Mouse (Mus musculus): ENCODE measurements around the gene Hist1h3g. TPM values are rescaled to one million over a fixed set of nuclear protein-coding genes. Genes with fewer than 3 reads are reported as not detected.
"Not testable (repeated sequence)": the region's sequence is repeated elsewhere in the genome, so short reads cannot be mapped to it uniquely, and the experiment has no call there.

Hist1h3g gene
- total and polyA plus RNA-seq, 2 experiments from 2014 or later = 262 TPM; not detected in 1

DNA sequence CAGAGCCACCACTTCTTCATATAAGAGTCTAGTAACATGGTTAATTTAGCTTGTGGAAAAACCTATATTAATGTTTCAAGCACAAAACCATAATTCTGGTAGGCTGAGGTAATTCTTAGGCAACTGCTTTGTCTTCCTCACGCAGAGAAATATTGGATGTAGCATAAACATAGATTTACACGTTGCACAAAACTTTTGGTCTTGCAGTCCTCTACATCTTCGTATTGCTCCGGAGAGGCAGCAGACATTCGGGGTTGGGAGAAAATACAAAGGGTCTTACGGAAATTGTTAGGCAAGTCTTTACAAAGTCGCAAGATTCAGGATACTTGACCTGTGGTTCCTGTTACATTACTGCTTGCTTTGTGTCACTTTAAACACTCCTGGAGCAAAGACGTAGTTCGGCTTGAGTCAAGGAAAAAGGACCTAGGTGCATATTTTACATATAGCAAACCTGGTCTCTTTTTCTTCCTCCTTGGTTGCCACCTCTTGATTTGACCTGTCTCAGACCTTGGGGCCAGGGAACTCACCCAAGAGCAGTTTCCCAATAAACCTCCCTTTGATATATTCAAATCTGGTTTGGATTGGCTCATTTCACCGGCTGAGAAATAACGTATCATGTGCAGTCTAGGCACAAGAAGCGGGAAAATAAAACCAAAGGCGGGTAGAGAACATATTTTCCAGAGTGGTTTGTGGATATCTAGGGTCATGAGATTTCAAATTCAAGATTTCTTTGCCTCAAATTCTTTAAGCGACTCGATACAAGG is 672 bp upstream of the Hist1h3g start:
- under 1% methylated on average over 15 of the region's 15 CpGs for WGBS
- DNase-seq (ENCODE audit: low spot score) (no peak), ATAC-seq (ENCODE audit: low FRiP score) (no peak)
- Histone ChIP-seq H3K4me1 (ENCODE audit: insufficient read depth, low read length) (peaks cover 10% of the 10 kb centered on the region), H3K27me3 (ENCODE audit: insufficient read depth, low read length) (no peaks in the 10 kb centered on the region), H3K4me3 (ENCODE audit: low read depth, low read length) (peak overlapping the region; percentile 46), H3K9ac (replicated peaks; ENCODE audit: low read length, poor library complexity, severe bottlenecking) (no peak overlapping the region), H3K4me2 (ENCODE audit: low read depth, low read length, poor library complexity, severe bottlenecking) (peak overlapping the region; percentile 69), H3K27ac (ENCODE audit: low read depth, low read length) (no peak overlapping the region), H3K9me3 (ENCODE audit: low read length) (no peaks in the 10 kb centered on the region), H3K36me3 (ENCODE audit: insufficient read depth, low read length) (no peaks in the 10 kb centered on the region)
- TF ChIP-seq CTCF (IDR thresholded peaks at IDR 0.05) = no peak

DNA sequence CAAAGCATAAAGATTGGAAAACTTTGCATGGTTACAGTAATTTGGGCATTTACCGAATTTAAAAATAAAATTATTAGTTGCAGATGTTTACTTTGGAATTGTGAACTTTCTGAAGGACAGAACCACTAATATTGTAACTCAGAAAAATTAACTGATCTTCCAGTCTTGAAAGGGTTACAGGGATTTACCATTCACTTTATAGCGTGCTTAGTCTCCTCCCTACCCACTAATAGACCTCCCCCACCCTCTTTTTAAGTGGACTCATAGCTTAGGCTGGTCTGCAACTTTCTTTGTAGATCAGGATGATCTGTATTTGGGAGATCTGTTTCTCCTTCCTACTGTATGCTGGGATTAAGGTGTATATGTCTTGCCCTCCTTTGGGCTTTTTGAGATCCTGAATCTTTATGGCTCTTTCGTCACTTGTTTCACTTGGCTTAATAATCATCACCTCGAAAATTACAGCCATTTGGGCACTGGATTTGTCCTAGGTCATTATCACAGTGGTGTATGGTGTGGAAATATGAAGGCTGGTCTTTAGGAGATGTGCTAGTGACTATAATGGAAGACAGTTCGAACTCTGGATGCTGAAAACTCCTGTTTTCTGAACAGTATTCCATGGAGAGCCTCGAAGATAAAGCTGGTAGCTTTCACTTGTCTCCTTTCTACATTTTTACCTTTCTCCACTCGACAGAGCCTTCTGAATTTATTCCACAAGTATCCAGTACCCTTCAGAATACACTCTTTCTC is 1.0 kb downstream of the Hist1h3g start:
- no peak overlapping the region for H3K4me2 ChIP-seq (ENCODE audit: low read depth, low read length, poor library complexity, severe bottlenecking)
- H3K4me1 ChIP-seq (ENCODE audit: insufficient read depth, low read length) = peaks cover 10% of the 10 kb centered on the region
- DNase-seq (ENCODE audit: low spot score) (no peak), ATAC-seq (ENCODE audit: low FRiP score) (no peak)
- H3K4me3 ChIP-seq (ENCODE audit: low read depth, low read length) = no peak overlapping the region
- H3K9ac ChIP-seq (replicated peaks; ENCODE audit: low read length, poor library complexity, severe bottlenecking) = no peak overlapping the region
- H3K36me3 ChIP-seq (ENCODE audit: insufficient read depth, low read length) = no peaks in the 10 kb centered on the region
- WGBS = 20% methylated on average over 7 of the region's 7 CpGs
- no peaks in the 10 kb centered on the region for H3K27me3 ChIP-seq (ENCODE audit: insufficient read depth, low read length)
- no peak overlapping the region for H3K27ac ChIP-seq (ENCODE audit: low read depth, low read length)
- no peak for TF ChIP-seq CTCF (IDR thresholded peaks at IDR 0.05)
- no peaks in the 10 kb centered on the region for H3K9me3 ChIP-seq (ENCODE audit: low read length)

DNA sequence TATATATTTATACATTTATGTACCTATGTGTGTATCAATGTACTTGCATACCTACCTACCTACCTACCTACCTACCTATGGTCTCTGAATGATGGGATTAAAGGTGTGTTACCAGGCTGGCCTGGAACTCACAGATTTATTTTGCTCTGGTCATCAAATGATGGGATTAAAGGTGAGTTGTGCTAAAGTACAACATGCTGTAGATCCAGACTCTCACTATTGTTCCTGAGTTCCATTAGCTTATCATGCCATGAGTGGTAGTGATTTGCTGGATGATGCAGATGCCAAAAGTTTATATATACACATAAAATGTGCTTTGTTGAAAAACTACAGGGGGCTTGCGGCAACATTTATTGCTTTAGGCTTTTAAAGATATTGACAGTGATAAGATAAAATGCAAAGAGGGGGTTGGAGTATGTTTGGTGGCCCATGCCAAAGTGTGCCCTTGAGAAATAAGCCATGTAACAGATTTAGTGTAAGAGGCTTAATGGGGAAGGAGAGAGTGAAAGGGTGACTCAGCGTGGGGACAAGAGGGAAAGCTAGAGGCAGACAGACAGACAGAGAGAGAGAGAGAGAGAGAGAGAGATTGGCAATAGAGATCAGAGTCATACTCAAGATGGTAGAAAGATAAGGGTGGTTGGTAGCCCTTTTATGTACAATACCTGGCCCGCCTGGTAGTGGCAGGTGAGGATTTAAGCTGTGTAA is 1.9 kb downstream of the Hist1h3g start:
- H3K9ac ChIP-seq (replicated peaks; ENCODE audit: low read length, poor library complexity, severe bottlenecking) = no peak overlapping the region
- H3K36me3 ChIP-seq (ENCODE audit: insufficient read depth, low read length) = no peaks in the 10 kb centered on the region
- H3K4me3 ChIP-seq (ENCODE audit: low read depth, low read length) = no peak overlapping the region
- no peaks in the 10 kb centered on the region for H3K9me3 ChIP-seq (ENCODE audit: low read length)
- WGBS = 83% methylated on average over 3 of the region's 3 CpGs
- TF ChIP-seq CTCF (IDR thresholded peaks at IDR 0.05) = no peak
- no peak overlapping the region for H3K27ac ChIP-seq (ENCODE audit: low read depth, low read length)
- no peak for DNase-seq (ENCODE audit: low spot score)
- no peaks in the 10 kb centered on the region for H3K27me3 ChIP-seq (ENCODE audit: insufficient read depth, low read length)
- no peak overlapping the region for H3K4me2 ChIP-seq (ENCODE audit: low read depth, low read length, poor library complexity, severe bottlenecking)
- ATAC-seq (ENCODE audit: low FRiP score) = no peak
- H3K4me1 ChIP-seq (ENCODE audit: insufficient read depth, low read length) = peaks cover 9% of the 10 kb centered on the region

DNA sequence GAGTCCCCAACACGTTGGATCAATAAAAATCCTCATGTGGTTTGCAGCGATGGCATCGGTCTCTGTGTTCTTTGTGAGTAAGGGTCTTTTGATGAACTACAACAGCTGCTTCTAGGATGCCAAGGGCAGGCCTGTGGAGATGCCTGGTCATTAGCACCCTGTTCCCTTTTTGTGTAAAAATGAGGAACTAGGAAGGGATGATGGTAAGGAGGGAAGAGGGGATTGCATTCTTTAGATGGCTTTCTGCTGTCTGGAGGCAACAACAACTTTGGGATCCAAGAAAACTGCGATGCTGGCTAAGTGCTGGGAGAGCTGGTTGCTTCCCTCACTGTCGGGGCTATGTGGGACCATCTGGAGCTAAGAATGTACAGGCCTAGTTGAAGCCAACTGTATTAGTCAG is 3.0 kb downstream of the Hist1h3g start:
- 83% methylated on average over 5 of the region's 5 CpGs for WGBS
- ATAC-seq (ENCODE audit: low FRiP score) = no peak
- Histone ChIP-seq H3K9ac (replicated peaks; ENCODE audit: low read length, poor library complexity, severe bottlenecking) (no peak overlapping the region), H3K4me3 (ENCODE audit: low read depth, low read length) (no peak overlapping the region), H3K9me3 (ENCODE audit: low read length) (no peaks in the 10 kb centered on the region), H3K27ac (ENCODE audit: low read depth, low read length) (no peak overlapping the region), H3K4me1 (ENCODE audit: insufficient read depth, low read length) (peaks cover 6% of the 10 kb centered on the region), H3K4me2 (ENCODE audit: low read depth, low read length, poor library complexity, severe bottlenecking) (no peak overlapping the region), H3K27me3 (ENCODE audit: insufficient read depth, low read length) (no peaks in the 10 kb centered on the region), H3K36me3 (ENCODE audit: insufficient read depth, low read length) (no peaks in the 10 kb centered on the region)
- no peak for DNase-seq (ENCODE audit: low spot score)
- TF ChIP-seq CTCF (IDR thresholded peaks at IDR 0.05) = no peak

DNA sequence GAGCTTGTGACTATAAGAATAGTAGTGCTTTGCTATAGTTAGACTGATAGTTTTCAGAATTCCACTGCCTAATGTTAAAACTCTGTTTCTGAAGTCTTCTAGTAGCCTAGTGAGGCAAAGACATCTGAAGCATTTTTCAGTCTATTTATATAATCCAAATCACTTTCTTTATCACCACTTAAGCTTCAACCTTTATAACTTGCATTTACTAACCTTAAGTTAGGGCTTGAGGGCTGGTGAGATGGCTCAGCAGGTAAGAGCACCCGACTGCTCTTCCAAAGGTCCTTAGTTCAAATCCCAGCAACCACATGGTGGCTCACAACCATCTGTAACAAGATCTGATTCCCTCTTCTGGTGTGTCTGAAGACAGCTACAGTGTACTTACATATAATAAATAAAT is 4.6 kb downstream of the Hist1h3g start:
- not testable (repeated sequence) for ATAC-seq (ENCODE audit: low FRiP score); H3K9ac ChIP-seq (replicated peaks; ENCODE audit: low read length, poor library complexity, severe bottlenecking); H3K36me3 ChIP-seq (ENCODE audit: insufficient read depth, low read length); H3K9me3 ChIP-seq (ENCODE audit: low read length); H3K27ac ChIP-seq (ENCODE audit: low read depth, low read length); H3K4me1 ChIP-seq (ENCODE audit: insufficient read depth, low read length); DNase-seq (ENCODE audit: low spot score); H3K27me3 ChIP-seq (ENCODE audit: insufficient read depth, low read length); H3K4me2 ChIP-seq (ENCODE audit: low read depth, low read length, poor library complexity, severe bottlenecking); H3K4me3 ChIP-seq (ENCODE audit: low read depth, low read length)
- WGBS = 71% methylated on average over 1 of the region's 1 CpGs

DNA sequence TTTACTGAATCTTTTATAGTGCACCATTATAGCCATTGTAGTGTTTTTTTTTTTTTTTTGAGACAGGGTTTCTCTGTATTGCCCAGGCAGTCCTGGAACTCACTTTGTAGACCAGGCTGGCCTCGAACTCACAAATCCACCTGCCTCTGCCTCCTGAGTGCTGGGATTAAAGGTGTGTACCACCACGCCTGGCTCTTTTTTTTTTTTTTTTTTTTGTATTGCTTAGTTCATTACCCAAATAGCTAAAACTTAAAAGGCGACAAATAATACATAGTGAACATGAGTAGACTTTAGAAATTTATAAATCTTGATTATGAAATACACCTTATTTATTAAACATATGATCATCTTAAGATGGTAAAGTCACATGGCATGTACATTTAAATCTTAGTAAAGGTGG is 6.3 kb downstream of the Hist1h3g start:
- Histone ChIP-seq H3K9me3 (ENCODE audit: low read length) (no peaks in the 10 kb centered on the region), H3K36me3 (ENCODE audit: insufficient read depth, low read length) (no peaks in the 10 kb centered on the region), H3K4me2 (ENCODE audit: low read depth, low read length, poor library complexity, severe bottlenecking) (no peak overlapping the region), H3K9ac (replicated peaks; ENCODE audit: low read length, poor library complexity, severe bottlenecking) (no peak overlapping the region), H3K27me3 (ENCODE audit: insufficient read depth, low read length) (no peaks in the 10 kb centered on the region), H3K27ac (ENCODE audit: low read depth, low read length) (no peak overlapping the region), H3K4me1 (ENCODE audit: insufficient read depth, low read length) (no peaks in the 10 kb centered on the region), H3K4me3 (ENCODE audit: low read depth, low read length) (no peak overlapping the region)
- no peak for TF ChIP-seq CTCF (IDR thresholded peaks at IDR 0.05)
- ATAC-seq (ENCODE audit: low FRiP score) = no peak
- DNase-seq (ENCODE audit: low spot score) = no peak
- 81% methylated on average over 3 of the region's 3 CpGs for WGBS

DNA sequence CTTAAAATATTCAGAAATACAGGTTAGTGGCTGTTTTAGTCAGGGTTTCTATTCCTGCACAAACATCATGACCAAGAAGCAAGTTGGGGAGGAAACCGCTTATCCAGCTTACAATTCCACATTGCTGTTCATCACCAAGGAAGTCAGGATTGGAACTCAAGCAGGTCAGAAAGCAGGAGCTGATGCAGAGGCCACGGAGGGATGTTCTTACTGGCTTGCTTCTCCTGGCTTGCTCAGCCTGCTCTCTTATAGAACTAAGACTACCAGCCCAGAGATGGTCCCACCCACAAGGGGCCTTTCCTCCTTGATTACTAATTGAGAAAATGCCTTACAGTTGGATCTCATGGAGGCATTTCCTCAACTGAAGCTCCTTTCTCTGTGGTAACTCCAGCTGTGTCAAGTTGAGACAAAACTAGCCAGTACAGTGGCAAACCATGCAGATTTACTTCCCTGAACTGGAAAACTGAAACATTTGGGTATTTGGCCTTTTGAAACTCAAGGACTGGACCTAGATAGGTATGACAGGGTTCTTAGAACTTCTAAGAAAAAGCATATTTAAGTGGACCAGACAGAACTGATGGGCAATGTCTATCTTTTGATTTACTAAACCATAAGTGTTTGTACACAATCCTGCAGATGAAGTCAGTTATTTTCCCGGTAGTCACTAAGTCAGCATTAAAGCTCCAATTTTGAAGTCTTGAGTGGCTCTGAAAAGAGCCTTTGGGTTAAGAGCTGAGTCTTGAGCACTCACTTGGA is 7.2 kb downstream of the Hist1h3g start:
- DNase-seq (ENCODE audit: low spot score); H3K4me1 ChIP-seq (ENCODE audit: insufficient read depth, low read length); H3K36me3 ChIP-seq (ENCODE audit: insufficient read depth, low read length); H3K27ac ChIP-seq (ENCODE audit: low read depth, low read length); ATAC-seq (ENCODE audit: low FRiP score); H3K27me3 ChIP-seq (ENCODE audit: insufficient read depth, low read length); H3K9me3 ChIP-seq (ENCODE audit: low read length): not testable (repeated sequence)
- Histone ChIP-seq H3K4me3 (ENCODE audit: low read depth, low read length) (peak overlapping the region; percentile 45), H3K9ac (replicated peaks; ENCODE audit: low read length, poor library complexity, severe bottlenecking) (0 out of 2 replicates have a peak overlapping the region, but pooled peaks have one; percentile 4), H3K4me2 (ENCODE audit: low read depth, low read length, poor library complexity, severe bottlenecking) (peak overlapping the region; percentile 65)
- WGBS = 6% methylated on average over 3 of the region's 3 CpGs
